Mouse (Mus musculus) liver, adult 2 months (tissue): Measurements from ENCODE around the gene Cyp11a1. TPM values are rescaled to one million over a fixed set of nuclear protein-coding genes. Genes with fewer than 3 reads are reported as not detected.

Experiments
- DNase-seq: peaks from one replicate; pipeline ENCODE4 v3.0.0-alpha.2; 2011; ENCODE audit warnings: low read depth, low spot score; ENCODE audit errors: extremely low read depth
- H3K27ac ChIP-seq: fragments of 200-500 bp; replicated peaks from 2 replicates; pipeline ENCODE4 v1.5.1; 2012; ENCODE audit warnings: low read depth, mild to moderate bottlenecking, control low read depth, inconsistent platforms, low read length; ENCODE audit not compliant: insufficient read depth
- H3K27me3 ChIP-seq: fragments of 200-500 bp; 2 replicates; pipeline ENCODE4 v1.6.1; 2012; ENCODE audit warnings: mild to moderate bottlenecking, moderate library complexity, low read length, inconsistent platforms; ENCODE audit not compliant: control insufficient read depth, insufficient read depth
- H3K36me3 ChIP-seq: fragments of 200-500 bp; 2 replicates; pipeline ENCODE4 v1.6.1; 2012; ENCODE audit warnings: low read length, inconsistent platforms; ENCODE audit not compliant: control insufficient read depth, insufficient read depth
- H3K4me1 ChIP-seq: fragments of 200-500 bp; 2 replicates; pipeline ENCODE4 v1.6.1; 2011; ENCODE audit warnings: low read length; ENCODE audit not compliant: control insufficient read depth, insufficient read depth
- H3K4me3 ChIP-seq: fragments of 200-500 bp; 2 replicates; pipeline ENCODE4 v1.5.1; 2011; ENCODE audit warnings: low read depth, mild to moderate bottlenecking, control low read depth, low read length, moderate library complexity; ENCODE audit not compliant: insufficient read depth
- H3K79me2 ChIP-seq: fragments of 200-500 bp; 2 replicates; pipeline ENCODE4 v1.6.1; 2012; ENCODE audit warnings: inconsistent platforms, mild to moderate bottlenecking, low read length, moderate library complexity; ENCODE audit not compliant: control insufficient read depth, insufficient read depth
- H3K9ac ChIP-seq: fragments of 200-500 bp; 2 replicates; pipeline ENCODE4 v1.6.1; 2012; ENCODE audit warnings: low read depth, mild to moderate bottlenecking, control low read depth, inconsistent platforms, low read length
- CTCF ChIP-seq: fragments of 200-500 bp; IDR thresholded peaks from 2 replicates; pipeline ENCODE4 v1.5.1; 2011; ENCODE audit warnings: low read depth, low read length, control low read depth
- POLR2A ChIP-seq: fragments of 200-500 bp; IDR thresholded peaks from 2 replicates; pipeline ENCODE4 v1.6.1; 2011; ENCODE audit warnings: low read length, control low read depth; ENCODE audit not compliant: insufficient read depth; ENCODE audit errors: extremely low read depth
- WGBS: fragments of 180-500 bp; shearing (Covaris S2); methylation state at CpG from one replicate; pipeline ENCODE4 v1.1.7; 2018; 5-methylcytosine and 5-hydroxymethylcytosine counted together
- polyA plus RNA-seq: library from polyadenylated mRNA; depleted of rRNA; stranded (reverse); fragments of >200 nt; gene quantifications from 2 replicates; pipeline ENCODE4 v1.2.3, GENCODE M21; 2012
- total RNA-seq: library from RNA; depleted of rRNA; stranded (reverse); fragments of >200 nt; gene quantifications from 2 replicates; pipeline ENCODE4 v1.2.3, GENCODE M21; 2014

The Cyp11a1 gene
- total and polyA plus RNA-seq, 2 experiments: not detected

DNA sequence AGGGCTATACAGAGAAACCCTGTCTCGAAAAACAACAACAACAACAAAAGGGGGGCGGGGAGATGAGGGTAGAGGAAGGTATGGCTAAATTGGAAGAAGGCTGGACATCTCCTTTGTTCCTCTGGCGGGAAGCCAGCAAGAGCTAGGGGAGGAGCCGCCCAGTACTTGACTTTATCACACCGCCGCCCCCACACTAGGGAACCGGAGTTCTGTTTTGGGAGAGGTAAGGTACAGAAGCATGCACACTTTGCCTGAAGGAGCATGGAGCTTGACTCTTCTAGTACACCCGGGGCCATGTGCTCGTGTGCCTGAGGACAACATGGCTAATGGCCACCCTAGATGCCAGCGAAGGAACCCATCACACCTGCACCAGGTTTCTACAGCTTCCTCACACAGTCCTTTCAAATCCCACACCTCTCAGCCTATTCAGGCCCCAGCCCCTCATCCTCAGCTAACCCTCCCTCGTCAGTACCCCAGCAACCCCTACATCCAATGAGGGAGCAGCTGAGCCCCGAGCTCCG is 8.6 kb upstream of the Cyp11a1 start:
- Histone ChIP-seq H3K9ac (no peak overlapping the region), H3K4me1 (no peaks in the 10 kb centered on the region), H3K36me3 (no peaks in the 10 kb centered on the region), H3K27ac (no peak overlapping the region), H3K79me2 (no peaks in the 10 kb centered on the region), H3K4me3 (no peak overlapping the region), H3K27me3 (no peaks in the 10 kb centered on the region)
- WGBS: 27% methylated on average over 13 of the region's 13 CpGs
- no peak for TF ChIP-seq CTCF
- TF ChIP-seq POLR2A: no peak
- no peak for DNase-seq

DNA sequence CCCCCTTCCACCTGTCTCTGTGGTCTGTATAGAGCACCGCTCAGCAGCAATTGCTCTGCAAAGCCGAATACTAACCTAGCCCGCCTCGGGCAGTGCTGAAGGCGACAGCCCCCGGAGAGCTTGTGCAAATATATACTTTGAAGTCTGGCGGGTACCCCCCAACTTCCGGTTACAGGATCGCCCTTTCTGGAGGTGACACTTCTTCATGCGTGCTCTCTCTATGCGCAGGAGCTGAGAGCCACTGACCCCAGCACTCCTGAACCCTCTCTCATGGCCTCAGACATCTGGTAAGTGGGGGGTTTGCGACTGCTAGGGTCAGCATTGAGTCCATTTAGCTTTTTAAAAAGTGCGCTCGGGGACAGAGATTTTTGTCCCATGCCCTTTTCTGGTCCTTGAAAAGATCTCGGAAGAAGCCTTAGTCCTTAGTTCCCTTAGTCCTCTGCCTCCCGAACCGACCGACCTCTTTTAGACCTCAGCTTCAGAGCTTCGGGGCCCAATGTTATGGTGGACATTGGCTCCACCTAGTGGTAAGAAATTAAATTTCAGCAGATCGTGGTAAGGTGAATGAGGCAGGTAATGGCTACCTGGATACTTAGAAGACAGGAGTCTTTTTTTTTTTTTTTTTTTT is 8.1 kb upstream of the Cyp11a1 start:
- Histone ChIP-seq H3K4me3 (no peak overlapping the region), H3K27me3 (no peaks in the 10 kb centered on the region), H3K36me3 (no peaks in the 10 kb centered on the region), H3K79me2 (no peaks in the 10 kb centered on the region), H3K9ac (no peak overlapping the region), H3K4me1 (no peaks in the 10 kb centered on the region), H3K27ac (no peak overlapping the region)
- TF ChIP-seq CTCF (peak; percentile 51), POLR2A (no peak)
- DNase-seq: peak; percentile 37
- WGBS: under 1% methylated on average over 20 of the region's 20 CpGs

DNA sequence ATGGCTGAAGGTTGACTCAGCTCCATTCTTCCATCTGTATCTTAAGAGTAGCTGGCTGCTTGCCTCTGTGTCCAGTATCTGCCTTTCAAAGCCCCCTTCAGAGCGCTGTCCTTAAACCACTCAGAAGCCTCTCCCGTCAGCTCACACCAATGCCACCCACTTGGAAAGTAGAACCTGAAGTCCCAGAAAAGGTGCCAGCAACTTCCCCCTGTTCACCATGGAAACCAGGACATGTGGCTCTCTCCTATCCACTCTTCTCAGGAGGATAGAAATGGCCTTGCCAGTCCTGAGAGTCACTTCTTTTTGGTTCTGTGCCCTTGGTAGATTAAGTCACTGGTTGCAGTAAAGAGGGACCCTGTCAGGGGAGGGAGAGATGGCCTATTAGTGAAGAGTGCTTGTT is 7.5 kb upstream of the Cyp11a1 start:
- H3K9ac ChIP-seq: no peak overlapping the region
- H3K79me2 ChIP-seq: no peaks in the 10 kb centered on the region
- WGBS: 59% methylated on average over 2 of the region's 2 CpGs
- H3K27me3 ChIP-seq: no peaks in the 10 kb centered on the region
- H3K4me3 ChIP-seq: no peak overlapping the region
- no peaks in the 10 kb centered on the region for H3K4me1 ChIP-seq
- no peak for DNase-seq
- no peak overlapping the region for H3K27ac ChIP-seq
- TF ChIP-seq CTCF (no peak), POLR2A (no peak)
- no peaks in the 10 kb centered on the region for H3K36me3 ChIP-seq

DNA sequence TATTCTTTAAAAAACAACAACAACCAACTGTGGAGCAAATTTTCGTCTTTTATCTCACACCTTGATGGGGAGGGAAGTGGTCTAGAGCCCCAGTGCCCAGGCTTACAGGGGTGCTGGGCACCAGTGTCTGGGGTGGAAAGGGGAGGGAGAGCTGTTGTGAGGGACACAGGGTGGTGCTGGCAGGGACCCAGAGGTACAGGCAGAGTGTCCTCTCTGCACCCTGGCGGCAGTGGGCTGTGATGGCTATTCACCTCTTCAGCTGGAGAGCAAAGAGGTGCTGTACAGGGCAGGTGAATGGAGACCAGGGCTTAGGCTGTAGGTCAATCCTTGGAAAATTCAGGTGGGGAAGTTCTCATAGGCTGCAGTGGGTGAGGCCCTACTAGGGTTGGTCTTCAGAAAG is 6.5 kb upstream of the Cyp11a1 start:
- no peaks in the 10 kb centered on the region for H3K79me2 ChIP-seq
- no peak overlapping the region for H3K9ac ChIP-seq
- no peaks in the 10 kb centered on the region for H3K4me1 ChIP-seq
- WGBS: 52% methylated on average over 2 of the region's 2 CpGs
- DNase-seq: no peak
- no peaks in the 10 kb centered on the region for H3K27me3 ChIP-seq
- no peak overlapping the region for H3K4me3 ChIP-seq
- TF ChIP-seq POLR2A: no peak
- TF ChIP-seq CTCF: no peak
- no peak overlapping the region for H3K27ac ChIP-seq
- no peaks in the 10 kb centered on the region for H3K36me3 ChIP-seq

GRCm38 (mm10) chr9:58003272-58003671 is 2.9 kb upstream of the Cyp11a1 start:
- H3K4me3 ChIP-seq: no peak overlapping the region
- TF ChIP-seq CTCF (no peak), POLR2A (no peak)
- no peak overlapping the region for H3K27ac ChIP-seq
- WGBS: 48% methylated on average over 2 of the region's 2 CpGs
- no peak for DNase-seq
- H3K4me1 ChIP-seq: no peaks in the 10 kb centered on the region
- H3K9ac ChIP-seq: no peak overlapping the region
- no peaks in the 10 kb centered on the region for H3K36me3 ChIP-seq
- no peaks in the 10 kb centered on the region for H3K79me2 ChIP-seq
- no peaks in the 10 kb centered on the region for H3K27me3 ChIP-seq

GRCm38 (mm10) chr9:58008336-58009014 is 2.3 kb downstream of the Cyp11a1 start:
- TF ChIP-seq CTCF (no peak), POLR2A (no peak)
- DNase-seq: no peak
- H3K27me3 ChIP-seq: no peaks in the 10 kb centered on the region
- 79% methylated on average over 12 of the region's 12 CpGs for WGBS
- H3K79me2 ChIP-seq: no peaks in the 10 kb centered on the region
- no peaks in the 10 kb centered on the region for H3K4me1 ChIP-seq
- H3K27ac ChIP-seq: no peak overlapping the region
- no peaks in the 10 kb centered on the region for H3K36me3 ChIP-seq
- H3K9ac ChIP-seq: no peak overlapping the region
- H3K4me3 ChIP-seq: no peak overlapping the region
